Mouse (Mus musculus) E14TG2a.4 (cell line): Measurements from ENCODE around the gene Plaa.

Source experiments
- CTCF ChIP-seq: conservative IDR thresholded peaks from 2 replicates; pipeline ENCODE4 v1.5.1; 2014; ENCODE audit warnings: low read length
- POU5F1 ChIP-seq: IDR thresholded peaks from 2 replicates; pipeline ENCODE4 v1.6.1; 2014; ENCODE audit warnings: low read length, borderline replicate concordance

DNA sequence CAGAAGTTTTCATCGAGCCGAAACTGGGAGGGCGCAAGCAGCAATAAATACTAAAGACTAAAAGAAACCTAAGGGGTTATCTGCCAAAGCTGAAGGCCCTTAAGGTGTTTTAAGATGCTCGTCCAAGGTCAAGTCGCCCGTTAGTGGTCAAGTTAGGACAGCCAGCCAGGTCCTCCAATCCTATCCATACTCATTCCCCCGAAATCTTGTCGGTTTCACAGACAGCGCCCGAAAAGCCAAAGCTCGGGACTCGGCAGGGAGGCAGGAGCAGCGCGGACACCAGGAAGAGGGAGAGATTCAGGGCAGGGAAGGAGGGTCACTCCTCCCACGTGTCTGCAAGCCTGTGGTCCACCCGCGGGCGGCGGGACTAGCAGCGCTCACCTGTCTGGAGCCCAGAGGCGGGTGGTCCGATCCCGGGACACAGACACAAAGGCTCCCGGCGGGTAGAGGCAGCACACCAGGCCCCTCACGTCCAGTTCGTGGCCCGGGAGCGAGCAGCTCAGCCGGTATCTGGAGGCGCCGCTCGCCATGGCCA, 481 bp downstream of the Plaa start:
- no peak for TF ChIP-seq CTCF
- no peak for TF ChIP-seq POU5F1
